ENCODE assay signal across 1 mouse cellular context in the genomic region with DNA sequence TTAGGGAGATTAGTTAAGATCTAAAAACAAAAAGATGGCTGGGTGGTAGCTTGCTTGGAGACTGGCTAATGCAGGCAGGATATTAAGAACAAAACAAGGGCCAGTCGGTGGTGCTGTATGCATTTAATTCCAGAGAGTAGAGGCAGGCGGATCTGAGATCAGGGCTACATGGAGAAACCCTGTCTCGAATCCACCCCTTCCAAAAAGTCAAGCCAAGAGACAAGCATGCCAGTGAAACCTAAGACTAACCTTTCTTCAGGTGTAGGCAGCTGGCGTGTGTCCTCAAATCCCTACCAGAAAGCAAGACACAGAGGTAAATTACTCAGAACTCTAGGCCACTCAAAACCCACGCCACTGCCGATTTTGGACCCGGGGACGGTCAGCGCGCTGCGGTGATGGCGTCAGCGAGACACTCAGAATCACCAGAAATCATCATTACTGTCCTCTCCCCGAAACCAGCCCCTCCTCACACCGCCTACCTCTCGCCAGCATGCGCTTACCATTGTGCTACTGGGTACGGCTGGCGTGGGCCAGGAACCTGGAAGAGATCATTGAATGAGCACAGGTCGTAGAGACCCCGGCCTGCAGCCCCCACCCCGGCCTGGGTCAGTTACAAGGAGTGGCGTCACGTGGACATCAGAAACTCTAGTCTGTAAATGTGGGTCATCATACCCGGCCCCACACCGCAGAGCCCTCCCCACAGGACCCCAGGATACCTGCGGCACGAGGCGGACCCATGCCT.
TF ChIP-seq lines count a peak whose summit lies in the region.

No protein-coding gene starts in this region.

TF ChIP-seq in CH12.LX, 34 proteins besides CTCF, POLR2A, EP300 and RAD21:
- TF ChIP-seq ZMIZ1 (IDR thresholded peaks at IDR 0.05; ENCODE audit: low read depth, low read length) (no peak), ZC3H11A (IDR thresholded peaks at IDR 0.05; ENCODE audit: low read depth, low read length) (no peak), MXI1 (IDR thresholded peaks at IDR 0.05; ENCODE audit: low read depth, low read length) (no peak), JUND (conservative IDR thresholded peaks at IDR 0.05; ENCODE audit: low read depth, low read length) (no peak), IRF4 (IDR thresholded peaks at IDR 0.05; ENCODE audit: low read depth, low read length) (no peak), ZKSCAN1 (IDR thresholded peaks at IDR 0.05; ENCODE audit: borderline replicate concordance, low read depth, low read length) (no peak), NRF1 (IDR thresholded peaks at IDR 0.05; ENCODE audit: low read depth, low read length) (no peak), MAFK (IDR thresholded peaks at IDR 0.05; ENCODE audit: insufficient replicate concordance, low read length) (no peak), CHD1 (IDR thresholded peaks at IDR 0.05; ENCODE audit: low read depth, low read length) (peak; percentile 28; the same call in 1 of the 2 replicates), USF1 (IDR thresholded peaks at IDR 0.05; ENCODE audit: low read depth, low read length) (peak; percentile 26), SIN3A (IDR thresholded peaks at IDR 0.05; ENCODE audit: low read length) (peak; percentile 56), JUN (IDR thresholded peaks at IDR 0.05; ENCODE audit: insufficient read depth, low read depth, low read length) (no peak), HCFC1 (IDR thresholded peaks at IDR 0.05; ENCODE audit: low read depth, low read length) (no peak), RCOR1 (conservative IDR thresholded peaks at IDR 0.05; ENCODE audit: low read depth, low read length) (0 out of 2 replicates have a peak, but pooled peaks have one; percentile 9), E2F4 (IDR thresholded peaks at IDR 0.05; ENCODE audit: insufficient replicate concordance, low read depth, low read length) (no peak), BHLHE40 (IDR thresholded peaks at IDR 0.05; ENCODE audit: low read depth, low read length) (no peak), POLR2AphosphoS2 (IDR thresholded peaks at IDR 0.05; ENCODE audit: low read depth, low read length) (peak; percentile 71)
